Mouse (Mus musculus) adrenal gland, postnatal 4 days (tissue): ENCODE data around the gene Ndufb4. TPM values are rescaled to one million over a fixed set of nuclear protein-coding genes. Genes with fewer than 3 reads are reported as not detected.

Source experiments
- total RNA-seq, 2 experiments: library from RNA; stranded (reverse); gene quantifications; 2 replicates each; pipeline ENCODE4 v1.2.3; 2021

Gene Ndufb4
- total RNA-seq, 2 experiments from 2014 or later: 108 to 117 TPM

Other genes starting within 250 kb of the Ndufb4 start
- gene Gtf2e1, start 114.7 kb downstream of the Ndufb4 start, total RNA-seq: 10 to 100 TPM; 15.6 to 16.6 TPM
- 10 to 100 TPM; 19.8 to 20.3 TPM for gene Rabl3, start 114.6 kb downstream of the Ndufb4 start, total RNA-seq
- 10 to 100 TPM in 1 of 2 experiments, 1 to 10 TPM in 1; 4.0 to 16.9 TPM for gene Hgd, start 74.3 kb downstream of the Ndufb4 start, total RNA-seq
- 100 to 1,000 TPM; 242 to 304 TPM for gene Fstl1, start 122.4 kb upstream of the Ndufb4 start, total RNA-seq
- gene Gm36028, start 206.7 kb upstream of the Ndufb4 start, total RNA-seq: under 1 TPM; 0.25 to 0.28 TPM
- gene Lrrc58, start 213.9 kb upstream of the Ndufb4 start, total RNA-seq: 100 to 1,000 TPM; 180 to 183 TPM